Mouse (Mus musculus) heart, embryonic 14.5 days (tissue): ENCODE measurements around the gene Esrrg. TPM values are rescaled to one million over a fixed set of nuclear protein-coding genes. Genes with fewer than 3 reads are reported as not detected.

Experiments
- ATAC-seq: fragments of 200-750 bp; cut with Nextera tagmentation; 2 replicates; pipeline ENCODE4 v1.8.0; 2017; ENCODE audit warnings: low read depth, moderate TSS enrichment; ENCODE audit not compliant: insufficient number of reproducible peaks, insufficient read depth, low FRiP score
- H3K27ac ChIP-seq, 2 experiments: fragments of 200-500 bp in 1 of 2; fragments of 300-500 bp in 1 of 2; sonication (generic) in 1 of 2; replicated peaks in 1 of 2; 2 replicates each; pipeline ENCODE4 v1.5.1; 2012 to 2014; ENCODE audit warnings: low read depth in 2 of 2, low read length in 2 of 2, control low read depth in 1 of 2, mild to moderate bottlenecking in 1 of 2, mixed read lengths in 1 of 2; ENCODE audit not compliant: control insufficient read depth in 1 of 2, insufficient read depth in 1 of 2
- H3K27me3 ChIP-seq: fragments of 300-500 bp; sonication (generic); 2 replicates; pipeline ENCODE4 v1.6.1; 2014; ENCODE audit warnings: mild to moderate bottlenecking, low read length, control low read depth; ENCODE audit not compliant: control insufficient read depth, insufficient read depth
- H3K36me3 ChIP-seq: fragments of 300-500 bp; sonication (generic); 2 replicates; pipeline ENCODE4 v1.6.1; 2014; ENCODE audit warnings: mild to moderate bottlenecking, control low read depth, low read length, mixed read lengths; ENCODE audit not compliant: control insufficient read depth, insufficient read depth
- H3K4me1 ChIP-seq, 2 experiments: fragments of 200-500 bp in 1 of 2; fragments of 300-500 bp in 1 of 2; sonication (generic) in 1 of 2; 2 replicates each; pipeline ENCODE4 v1.6.1; 2012 to 2014; ENCODE audit warnings: low read length in 2 of 2, control low read depth in 1 of 2, mixed read lengths in 1 of 2; ENCODE audit not compliant: control insufficient read depth in 2 of 2, insufficient read depth in 2 of 2
- H3K4me2 ChIP-seq: fragments of 300-500 bp; sonication (generic); 2 replicates; pipeline ENCODE4 v1.6.1; 2014; ENCODE audit warnings: mild to moderate bottlenecking, low read length
- H3K4me3 ChIP-seq, 2 experiments: fragments of 200-500 bp in 1 of 2; fragments of 300-500 bp in 1 of 2; sonication (generic) in 1 of 2; 2 replicates each; pipeline ENCODE4 v1.5.1; 2012 to 2014; ENCODE audit warnings: low read length in 2 of 2, mild to moderate bottlenecking in 2 of 2, control low read depth in 1 of 2, low read depth in 1 of 2, moderate library complexity in 1 of 2; ENCODE audit not compliant: control insufficient read depth in 1 of 2, insufficient read depth in 1 of 2
- H3K9ac ChIP-seq: fragments of 300-500 bp; sonication (generic); 2 replicates; pipeline ENCODE4 v1.6.1; 2014; ENCODE audit warnings: mild to moderate bottlenecking, low read length
- H3K9me3 ChIP-seq: fragments of 300-500 bp; sonication (generic); 2 replicates; pipeline ENCODE4 v1.6.1; 2016; ENCODE audit warnings: low read length, control low read depth; ENCODE audit not compliant: control insufficient read depth
- WGBS: fragments of 180-500 bp; shearing (Covaris S2); extraction: QIAGEN DNeasy Blood & Tissue Kit; methylation state at CpG from one replicate; pipeline ENCODE4 v1.1.7; 2014; 5-methylcytosine and 5-hydroxymethylcytosine counted together
- polyA plus RNA-seq: library from polyadenylated mRNA; unstranded; fragments of >200 nt; fragmentation: Nextera tagmentation; extraction: Ambion mirVana; gene quantifications from 2 replicates; pipeline ENCODE4 v1.2.1, GENCODE M21; 2014

Esrrg gene
- polyA plus RNA-seq, 1 experiment from 2014 or later = 31.2 TPM

DNA sequence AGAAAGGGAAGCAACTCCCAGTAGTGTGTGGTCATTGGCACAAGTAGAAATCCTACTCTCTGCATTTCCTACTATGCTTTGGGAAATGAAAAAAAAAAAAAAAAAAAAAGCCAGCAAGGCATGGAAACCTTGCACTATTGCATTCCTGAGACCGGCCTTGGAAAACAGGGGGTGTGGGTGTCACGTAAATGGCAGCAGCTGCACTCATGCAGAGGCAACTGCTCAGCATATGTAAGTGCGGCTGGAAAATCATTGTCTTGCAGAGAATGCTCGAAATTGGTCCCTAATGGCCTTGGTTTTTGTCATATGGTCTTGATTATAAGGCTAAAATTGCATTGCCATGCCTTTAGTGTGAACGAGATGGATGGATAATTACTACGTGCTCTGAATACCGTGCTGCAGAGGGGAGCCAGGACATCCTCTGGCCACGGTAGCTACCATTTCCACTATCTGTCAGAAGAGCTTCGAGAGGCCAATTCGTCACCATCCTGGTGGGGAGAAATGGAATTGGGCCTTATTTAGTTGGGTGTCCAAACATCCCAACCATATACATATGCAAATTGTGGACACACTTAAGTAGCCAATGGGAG, 171.1 kb downstream of the Esrrg start:
- Histone ChIP-seq H3K27ac (no peak overlapping the region), H3K27me3 (no peaks in the 10 kb centered on the region), H3K4me2 (no peak overlapping the region), H3K4me1 (no peaks in the 10 kb centered on the region), H3K36me3 (no peaks in the 10 kb centered on the region), H3K4me3 (no peak overlapping the region), H3K9me3 (peaks cover 3% of the 10 kb centered on the region; the same call in 1 of the 2 replicates), H3K9ac (no peak overlapping the region)
- WGBS = 77% methylated on average over 10 of the region's 10 CpGs
- no peak for ATAC-seq

DNA sequence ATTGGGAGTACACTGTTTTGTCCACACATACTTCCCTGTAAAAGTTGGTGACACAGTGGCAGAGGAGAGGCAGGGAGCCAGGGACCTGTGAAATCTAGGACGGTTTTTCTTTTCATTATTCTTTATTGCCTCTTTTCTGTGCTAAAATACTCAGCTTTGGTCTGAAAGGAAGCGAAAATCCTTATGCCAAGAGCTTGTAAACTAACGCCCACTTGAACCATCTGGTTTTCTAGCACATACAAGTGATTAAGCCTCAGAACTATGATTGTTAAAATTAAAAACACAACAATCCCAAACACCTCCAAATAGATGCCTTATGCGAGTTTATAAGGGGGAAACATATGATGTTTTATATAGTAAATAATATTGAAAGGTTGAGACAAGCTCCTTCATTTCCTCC, 176.6 kb downstream of the Esrrg start:
- ATAC-seq = no peak
- Histone ChIP-seq H3K4me2 (no peak overlapping the region), H3K4me1 (no peaks in the 10 kb centered on the region), H3K4me3 (no peak overlapping the region), H3K27ac (no peak overlapping the region), H3K9me3 (no peaks in the 10 kb centered on the region), H3K27me3 (no peaks in the 10 kb centered on the region), H3K9ac (no peak overlapping the region), H3K36me3 (no peaks in the 10 kb centered on the region)
- 79% methylated on average over 4 of the region's 4 CpGs for WGBS

- no peak overlapping the region for H3K27ac ChIP-seq
- H3K9me3 ChIP-seq = no peaks in the 10 kb centered on the region
- WGBS = 79% methylated on average over 7 of the region's 7 CpGs
- no peaks in the 10 kb centered on the region for H3K27me3 ChIP-seq
- H3K4me3 ChIP-seq = no peak overlapping the region
- H3K9ac ChIP-seq = no peak overlapping the region
- H3K36me3 ChIP-seq = no peaks in the 10 kb centered on the region
- H3K4me2 ChIP-seq = no peak overlapping the region
- H3K4me1 ChIP-seq = no peaks in the 10 kb centered on the region
- no peak for ATAC-seq
These were observed 178.7 kb downstream of the Esrrg start for GRCm38 (mm10) chr1:187787055-187788016.

- ATAC-seq = no peak
- Histone ChIP-seq H3K4me2 (no peak overlapping the region), H3K4me1 (peaks cover 7 to 22% of the 10 kb centered on the region in 2 experiments), H3K36me3 (no peaks in the 10 kb centered on the region), H3K27ac (no peak overlapping the region), H3K27me3 (no peaks in the 10 kb centered on the region), H3K4me3 (no peak overlapping the region), H3K9me3 (no peaks in the 10 kb centered on the region), H3K9ac (no peak overlapping the region)
- 87% methylated on average over 5 of the region's 5 CpGs for WGBS
These were observed 185.8 kb downstream of the Esrrg start for GRCm38 (mm10) chr1:187794240-187794930.

- no peaks in the 10 kb centered on the region for H3K27me3 ChIP-seq
- H3K36me3 ChIP-seq = no peaks in the 10 kb centered on the region
- H3K4me2 ChIP-seq = peak overlapping the region; percentile 43
- H3K9me3 ChIP-seq = no peaks in the 10 kb centered on the region
- H3K27ac ChIP-seq = peak overlapping the region; percentile 63 to 65
- peaks cover 9 to 22% of the 10 kb centered on the region in 2 experiments for H3K4me1 ChIP-seq
- 27% methylated on average over 3 of the region's 3 CpGs for WGBS
- H3K9ac ChIP-seq = peak overlapping the region; percentile 22
- H3K4me3 ChIP-seq = no peak overlapping the region
- peak; percentile 52; the same call in 1 of the 2 replicates for ATAC-seq
These were observed 187.0 kb downstream of the Esrrg start for GRCm38 (mm10) chr1:187795551-187795950.

DNA sequence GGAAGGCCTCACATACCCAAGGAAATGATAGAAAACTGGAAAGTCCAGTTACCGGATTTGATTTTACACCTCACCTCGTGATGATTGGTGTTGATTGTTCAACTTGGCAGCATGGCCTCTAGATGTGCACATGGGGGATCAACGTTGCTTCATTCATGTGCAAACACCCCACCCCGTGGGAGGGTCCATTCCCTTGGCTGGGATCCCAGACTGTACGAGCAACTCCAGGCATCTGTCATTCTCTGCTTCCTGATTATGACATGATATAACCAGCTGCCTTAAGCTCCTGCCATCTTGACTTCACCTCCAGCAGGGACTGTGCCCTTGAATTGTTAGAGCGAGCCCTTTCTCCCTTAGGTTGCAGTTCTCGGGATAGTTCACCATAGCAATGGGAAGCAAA, 190.7 kb downstream of the Esrrg start:
- Histone ChIP-seq H3K4me2 (no peak overlapping the region), H3K4me1 (peaks cover 11 to 32% of the 10 kb centered on the region in 2 experiments), H3K27ac (no peak overlapping the region), H3K27me3 (no peaks in the 10 kb centered on the region), H3K9ac (no peak overlapping the region), H3K4me3 (no peak overlapping the region), H3K36me3 (no peaks in the 10 kb centered on the region), H3K9me3 (no peaks in the 10 kb centered on the region)
- no peak for ATAC-seq
- WGBS = 37% methylated on average over 7 of the region's 7 CpGs

- 44% methylated on average over 10 of the region's 10 CpGs for WGBS
- H3K9me3 ChIP-seq = no peaks in the 10 kb centered on the region
- no peak overlapping the region for H3K4me2 ChIP-seq
- H3K27ac ChIP-seq = no peak overlapping the region
- peaks cover 11 to 25% of the 10 kb centered on the region in 2 experiments; a peak in 3 of 4 replicates for H3K4me1 ChIP-seq
- no peak overlapping the region for H3K4me3 ChIP-seq
- peak; percentile 49; the same call in 1 of the 2 replicates for ATAC-seq
- H3K9ac ChIP-seq = no peak overlapping the region
- H3K36me3 ChIP-seq = no peaks in the 10 kb centered on the region
- no peaks in the 10 kb centered on the region for H3K27me3 ChIP-seq
These were observed 192.2 kb downstream of the Esrrg start for GRCm38 (mm10) chr1:187800761-187801160.
